Mouse (Mus musculus): ENCODE data around the gene Gemin4. TPM values are rescaled to one million over a fixed set of nuclear protein-coding genes. Genes with fewer than 3 reads are reported as not detected.

The Gemin4 gene
- 23.8 and 26.1 TPM in 2 replicates for total RNA-seq (2012; rRNA removed)
- 10 to 100 TPM; 17.8 to 95.7 TPM for polyA plus RNA-seq (2012; ENCODE audit: insufficient read depth in 1 of 2, insufficient read length in 2 of 2, low read depth in 1 of 2, low replicate concordance in 2 of 2, missing spikeins in 1 of 2)

- H3K36me3 ChIP-seq (ENCODE audit: control insufficient read depth in 1 of 2, insufficient read depth in 2 of 2, low read length in 2 of 2), result peaks cover 0 to 9% of the 10 kb centered on the region in 2 experiments; a peak in 2 of 4 replicates
- peaks cover 2 to 15% of the 10 kb centered on the region in 2 experiments; a peak in 3 of 4 replicates for H3K4me1 ChIP-seq (ENCODE audit: control insufficient read depth in 1 of 2, insufficient read depth in 2 of 2, low read length in 2 of 2)
Observed at GRCm38 (mm10) chr11:76217390-76217800, at the start of gene Gemin4, which contains the start of gene Dbil5. TSS of gene Gemin4 (minus strand) at chr11:76217664. TSS of gene Dbil5 (plus strand) at chr11:76217608.

GRCm38 (mm10) chr11:76262611-76263351, 45.3 kb upstream of the Gemin4 start:
- Histone ChIP-seq H3K9me3 (replicated peaks; ENCODE audit: insufficient read depth, low read length) (no peaks in the 10 kb centered on the region), H3K27ac (ENCODE audit: control insufficient read depth, low read depth, low read length) (no peak overlapping the region), H3K4me3 (ENCODE audit: control insufficient read depth in 1 of 2, insufficient read depth in 1 of 2, low read depth in 2 of 2, low read length in 2 of 2) (no peak overlapping the region), H3K4me1 (ENCODE audit: control insufficient read depth in 1 of 2, insufficient read depth in 2 of 2, low read length in 2 of 2) (peaks cover 0 to 3% of the 10 kb centered on the region in 2 experiments; a peak in 1 of 4 replicates), H3K27me3 (ENCODE audit: control insufficient read depth in 1 of 2, insufficient read depth in 2 of 2, low read length in 2 of 2) (no peaks in the 10 kb centered on the region), H3K36me3 (ENCODE audit: control insufficient read depth in 1 of 2, insufficient read depth in 2 of 2, low read length in 2 of 2) (peaks cover 0 to 3% of the 10 kb centered on the region in 2 experiments; a peak in 2 of 4 replicates), H3K9ac (ENCODE audit: control insufficient read depth, low read depth, low read length, poor library complexity, severe bottlenecking) (no peak overlapping the region), H3K79me2 (ENCODE audit: control insufficient read depth, insufficient read depth, low read length, poor library complexity) (no peaks in the 10 kb centered on the region)
- no peak for DNase-seq (ENCODE audit: low read depth, low spot score)
- TF ChIP-seq TBP (IDR thresholded peaks at IDR 0.05; ENCODE audit: low read depth, low read length) (no peak), MAZ (IDR thresholded peaks at IDR 0.05; ENCODE audit: low read depth, low read length) (no peak), NELFE (IDR thresholded peaks at IDR 0.05; ENCODE audit: low read depth, low read length) (no peak), RAD21 (IDR thresholded peaks at IDR 0.05; ENCODE audit: low read depth, low read length) (no peak), GABPA (IDR thresholded peaks at IDR 0.05; ENCODE audit: low read depth, low read length) (no peak), SMC3 (IDR thresholded peaks at IDR 0.05; ENCODE audit: low read depth, low read length) (no peak), ZC3H11A (IDR thresholded peaks at IDR 0.05; ENCODE audit: low read depth, low read length) (no peak), ETS1 (IDR thresholded peaks at IDR 0.05; ENCODE audit: low read depth, low read length) (no peak), ZMIZ1 (IDR thresholded peaks at IDR 0.05; ENCODE audit: low read depth, low read length) (no peak), GATA1 (IDR thresholded peaks at IDR 0.05; ENCODE audit: low read depth, low read length) (no peak)

More at GRCm38 (mm10) chr11:76217390-76217800, at the start of gene Gemin4, which contains the start of gene Dbil5:
- no peaks in the 10 kb centered on the region for H3K27me3 ChIP-seq (ENCODE audit: control insufficient read depth in 1 of 2, insufficient read depth in 2 of 2, low read length in 2 of 2)
- peak within 1 kb of the TSS; percentile 66 to 78 for H3K4me3 ChIP-seq (ENCODE audit: control insufficient read depth in 1 of 2, insufficient read depth in 1 of 2, low read depth in 2 of 2, low read length in 2 of 2)
- TF ChIP-seq EP300 (IDR thresholded peaks at IDR 0.05; ENCODE audit: low read depth in 1 of 2, low read length in 2 of 2) (no peak), GABPA (IDR thresholded peaks at IDR 0.05; ENCODE audit: low read depth, low read length) (no peak), CTCF (IDR thresholded peaks at IDR 0.05 in 2 of 3, conservative IDR thresholded peaks at IDR 0.05 in 1 of 3; ENCODE audit: control insufficient read depth in 1 of 3, insufficient read depth in 1 of 3, low read depth in 2 of 3, low read length in 3 of 3, poor library complexity in 1 of 3, severe bottlenecking in 1 of 3) (peak; percentile 93 to 98 (median 95)), ZNF384 (IDR thresholded peaks at IDR 0.05; ENCODE audit: low read depth, low read length) (no peak), TBP (IDR thresholded peaks at IDR 0.05; ENCODE audit: low read depth, low read length) (peak; percentile 87), NRF1 (IDR thresholded peaks at IDR 0.05; ENCODE audit: insufficient read depth, low read depth, low read length, poor library complexity, severe bottlenecking) (peak; percentile 82), SIN3A (IDR thresholded peaks at IDR 0.05; ENCODE audit: low read length) (peak; percentile 58; the same call in 1 of the 2 replicates), ELF1 (IDR thresholded peaks at IDR 0.05; ENCODE audit: low read depth, low read length) (peak; percentile 92), TAL1 (IDR thresholded peaks at IDR 0.05; ENCODE audit: low read length) (no peak), BHLHE40 (IDR thresholded peaks at IDR 0.05; ENCODE audit: borderline replicate concordance, low read depth, low read length) (no peak; the same call in 1 of the 2 replicates), HCFC1 (IDR thresholded peaks at IDR 0.05; ENCODE audit: low read depth, low read length) (peak; percentile 79), MYB (IDR thresholded peaks at IDR 0.05; ENCODE audit: low read depth, low read length) (no peak), ZMIZ1 (IDR thresholded peaks at IDR 0.05; ENCODE audit: low read depth, low read length) (peak; percentile 96; the same call in 1 of the 2 replicates), E2F4 (IDR thresholded peaks at IDR 0.05; ENCODE audit: borderline replicate concordance, low read depth, low read length) (peak; percentile 80; the same call in 1 of the 2 replicates), ETS1 (IDR thresholded peaks at IDR 0.05; ENCODE audit: low read depth, low read length) (no peak), MAX (IDR thresholded peaks at IDR 0.05; ENCODE audit: low read length) (peak; percentile 82; the same call in 1 of the 2 replicates), MXI1 (IDR thresholded peaks at IDR 0.05; ENCODE audit: low read depth, low read length) (peak; percentile 86), MYC (IDR thresholded peaks at IDR 0.05; ENCODE audit: low read depth, low read length) (0 out of 2 replicates have a peak, but pooled peaks have one; percentile 74), RCOR1 (IDR thresholded peaks at IDR 0.05; ENCODE audit: low read depth, low read length) (no peak), RAD21 (IDR thresholded peaks at IDR 0.05; ENCODE audit: low read depth, low read length) (peak; percentile 31), CHD2 (IDR thresholded peaks at IDR 0.05; ENCODE audit: low read length) (no peak), NELFE (IDR thresholded peaks at IDR 0.05; ENCODE audit: low read depth, low read length) (peak; percentile 99), TCF12 (IDR thresholded peaks at IDR 0.05; ENCODE audit: low read depth, low read length) (0 out of 2 replicates have a peak, but pooled peaks have one; percentile 29), POLR2A (IDR thresholded peaks at IDR 0.05; ENCODE audit: control insufficient read depth in 1 of 2, insufficient read depth in 1 of 2, low read depth in 1 of 2, low read length in 2 of 2, poor library complexity in 1 of 2) (peak; percentile 94 to 97), MAZ (IDR thresholded peaks at IDR 0.05; ENCODE audit: low read depth, low read length) (peak; percentile 14; the same call in 1 of the 2 replicates), SMC3 (IDR thresholded peaks at IDR 0.05; ENCODE audit: low read depth, low read length) (peak; percentile 68), MAFK (IDR thresholded peaks at IDR 0.05; ENCODE audit: borderline replicate concordance, low read depth, low read length) (no peak), POLR2AphosphoS2 (IDR thresholded peaks at IDR 0.05; ENCODE audit: low read length) (peak; percentile 79; the same call in 1 of the 2 replicates)
- H3K79me2 ChIP-seq (ENCODE audit: control insufficient read depth, insufficient read depth, low read length, poor library complexity), result peaks cover 9% of the 10 kb centered on the region
- peak within 1 kb of the TSS; percentile 93 for H3K9ac ChIP-seq (ENCODE audit: control insufficient read depth, low read depth, low read length, poor library complexity, severe bottlenecking)
- H3K27ac ChIP-seq (ENCODE audit: control insufficient read depth, low read depth, low read length), result peak within 1 kb of the TSS; percentile 70
- DNase-seq (ENCODE audit: low read depth, low spot score), result peak; percentile 100
- no peaks in the 10 kb centered on the region for H3K9me3 ChIP-seq (replicated peaks; ENCODE audit: insufficient read depth, low read length)

All from MEL (cell line).